Mouse (Mus musculus) cortical plate, adult 2 months (tissue): ENCODE data around the gene Ewsr1.

Experiments used
- CTCF ChIP-seq: fragments of 200-500 bp; IDR thresholded peaks from 2 replicates; pipeline ENCODE4 v1.5.1; 2011; ENCODE audit warnings: mild to moderate bottlenecking, control low read depth, low read length; ENCODE audit not compliant: insufficient read depth; ENCODE audit errors: extremely low read depth
- POLR2A ChIP-seq: fragments of 200-500 bp; IDR thresholded peaks from 2 replicates; pipeline ENCODE4 v1.6.1; 2011; ENCODE audit warnings: mild to moderate bottlenecking, low read length, control low read depth; ENCODE audit not compliant: insufficient read depth; ENCODE audit errors: extremely low read depth

DNA sequence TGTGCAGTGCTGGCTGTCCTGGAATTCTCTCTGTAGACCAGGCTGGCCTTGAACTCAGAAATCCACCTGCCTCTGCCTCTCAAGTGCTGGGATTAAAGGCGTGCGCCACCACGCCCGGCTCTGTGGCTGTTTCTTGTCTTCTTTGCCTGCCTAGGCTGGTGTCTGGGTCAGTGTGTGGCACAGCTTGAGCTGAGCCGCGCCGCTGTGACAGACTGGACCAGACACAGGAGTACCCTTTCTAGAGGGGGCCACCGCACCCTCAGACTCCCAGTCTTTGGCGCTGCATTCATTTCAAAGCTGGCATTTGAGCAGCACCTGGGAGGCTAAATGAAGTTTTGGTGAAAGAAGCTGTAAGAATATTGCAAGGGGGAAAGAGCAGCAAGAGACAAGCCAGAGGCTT is 40.3 kb downstream of the Ewsr1 start:
- no peak for TF ChIP-seq CTCF
- no peak for TF ChIP-seq POLR2A
